Comparison of ENCODE assay signal across 21 mouse cellular contexts in genomic region chr3:100106736-100107135, GRCm38 (mm10). TPM values are rescaled to one million over a fixed set of nuclear protein-coding genes. Genes with fewer than 3 reads are reported as not detected.
DNase-seq lines count a peak whose midpoint lies in the region; ATAC-seq and TF ChIP-seq lines count a peak whose summit lies in the region.
"Had no signal": no experiment of that assay in that cellular context is flagged by ENCODE, and none has a peak within 500 bp of the region (broad histone marks: within the 10 kb centered on the region; RNA-seq: fewer than 3 reads in every experiment).

No protein-coding gene starts in this region.

- no peaks in the 10 kb centered on the region for H3K27me3 ChIP-seq in heart, embryonic 12.5 days (replicated peaks)
- H3K27me3 ChIP-seq in cerebellum, adult 2 months (ENCODE audit: control insufficient read depth, insufficient read depth, low read length) = no peaks in the 10 kb centered on the region
- H3K27me3 ChIP-seq: kidney, embryonic 15.5 days; liver, embryonic 15.5 days; midbrain, embryonic 12.5 days; neural tube, embryonic 13.5 days had no signal

- H3K36me3 ChIP-seq in heart, embryonic 12.5 days = no peaks in the 10 kb centered on the region
- H3K36me3 ChIP-seq: kidney, embryonic 15.5 days; liver, embryonic 15.5 days; midbrain, embryonic 12.5 days; neural tube, embryonic 13.5 days had no signal

- ATAC-seq in heart, embryonic 12.5 days (ENCODE audit: insufficient number of reproducible peaks, low FRiP score) = no peak
- no peak for ATAC-seq in erythroid progenitor cell, adult 5-6 weeks (replicated peaks; ENCODE audit: low FRiP score, poor library complexity, severe bottlenecking)
- ATAC-seq: forebrain, embryonic 16.5 days; intestine, embryonic 16.5 days had no signal

- H3K9me3 ChIP-seq in heart, embryonic 12.5 days (replicated peaks) = no peaks in the 10 kb centered on the region
- H3K9me3 ChIP-seq: kidney, embryonic 15.5 days; liver, embryonic 15.5 days; midbrain, embryonic 12.5 days; neural tube, embryonic 13.5 days had no signal

- no peak overlapping the region for H3K9ac ChIP-seq in heart, embryonic 12.5 days
- H3K9ac ChIP-seq: hindbrain, embryonic 14.5 days; kidney, embryonic 15.5 days; liver, embryonic 15.5 days; midbrain, embryonic 12.5 days; neural tube, embryonic 13.5 days had no signal

- no peak overlapping the region for H3K4me2 ChIP-seq in heart, embryonic 12.5 days
- H3K4me2 ChIP-seq: heart, embryonic 11.5 days; hindbrain, embryonic 14.5 days; kidney, embryonic 15.5 days; liver, embryonic 15.5 days; midbrain, embryonic 12.5 days; neural tube, embryonic 13.5 days had no signal

- no peak overlapping the region for H3K27ac ChIP-seq in heart, embryonic 12.5 days (ENCODE audit: poor library complexity, severe bottlenecking)
- H3K27ac ChIP-seq in cerebellum, adult 2 months (ENCODE audit: insufficient read depth, low read length) = peak overlapping the region; percentile 70; the same call in 1 of the 2 replicates
- H3K27ac ChIP-seq: hindbrain, embryonic 14.5 days; kidney, embryonic 15.5 days; liver, embryonic 15.5 days; macrophage; midbrain, embryonic 12.5 days; neural tube, embryonic 13.5 days had no signal

- TF ChIP-seq CTCF in brain, embryonic 14.5 days (IDR thresholded peaks at IDR 0.05; ENCODE audit: borderline replicate concordance, extremely low read depth, insufficient read depth, insufficient read length) = no peak
- no peak for TF ChIP-seq CTCF in cerebellum, adult 2 months (IDR thresholded peaks at IDR 0.05; ENCODE audit: borderline replicate concordance, insufficient read depth, low read depth, low read length)

- TF ChIP-seq POLR2A in brain, embryonic 14.5 days (IDR thresholded peaks at IDR 0.05; ENCODE audit: borderline replicate concordance, extremely low read depth, insufficient read depth, insufficient read length, poor library complexity, severe bottlenecking) = no peak
- no peak for TF ChIP-seq POLR2A in cerebellum, adult 2 months (IDR thresholded peaks at IDR 0.05; ENCODE audit: borderline replicate concordance, insufficient read depth, low read length)

- no peaks in the 10 kb centered on the region for H3K4me1 ChIP-seq in heart, embryonic 12.5 days (replicated peaks)
- peaks cover 16% of the 10 kb centered on the region for H3K4me1 ChIP-seq in cerebellum, adult 2 months (ENCODE audit: control insufficient read depth, insufficient read depth, low read length)
- H3K4me1 ChIP-seq: kidney, embryonic 15.5 days; liver, embryonic 15.5 days; midbrain, embryonic 12.5 days; neural tube, embryonic 13.5 days had no signal

- no peak overlapping the region for H3K4me3 ChIP-seq in heart, embryonic 12.5 days
- no peak overlapping the region for H3K4me3 ChIP-seq in cerebellum, adult 2 months (replicated peaks; ENCODE audit: insufficient read depth, low read depth, low read length)
- H3K4me3 ChIP-seq: kidney, embryonic 15.5 days; liver, embryonic 15.5 days; midbrain, embryonic 12.5 days; neural tube, embryonic 13.5 days had no signal

- WGBS in heart, embryonic 12.5 days = 86% methylated on average over 2 of the region's 2 CpGs
- 3% methylated on average over 2 of the region's 2 CpGs for WGBS in cerebellum, adult 2 months

- peak; percentile 24 for DNase-seq in heart, adult 11 months
- DNase-seq in brain, embryonic 14.5 days (ENCODE audit: low read depth) = peak; percentile 24
- peak; percentile 74 to 91 for DNase-seq in cerebellum, adult 2 months
- DNase-seq in cerebellum, postnatal 36 days = peak; percentile 71 to 73
- DNase-seq in right cerebral cortex, adult 18-20 months = no peak
- DNase-seq: B cell, adult 2 months; heart, postnatal 14 days; right cerebral cortex, postnatal 14 days; spleen, adult 18-20 months; thymus, postnatal 4 days had no signal

RNA-seq across cellular contexts. Expression of gene Gdap2, which starts 55.4 kb away (rescaled TPM):
- 21.3 and 21.4 TPM in 2 replicates for polyA plus RNA-seq in heart, embryonic 12.5 days (2016; fragmentation: Nextera tagmentation; extraction: Ambion mirVana)
- 27.7 and 28.4 TPM in 2 replicates for polyA plus RNA-seq in brain, embryonic 14.5 days (2012; rRNA removed)
- 37.2 and 37.8 TPM in 2 replicates for polyA plus RNA-seq in cerebellum, adult 2 months (2012; rRNA removed)
- total RNA-seq in erythroid progenitor cell, adult 5-6 weeks (2015; ENCODE audit: low replicate concordance) = 16.6 and 32.7 TPM in 2 replicates
- 9.8 and 20.7 TPM in 2 replicates for total RNA-seq in erythroid progenitor cell, adult 5-6 weeks (2017; ENCODE audit: low replicate concordance)

RNA-seq across cellular contexts. Expression of gene Wdr3, which starts 55.5 kb away (rescaled TPM):
- polyA plus RNA-seq in heart, embryonic 12.5 days (2016; fragmentation: Nextera tagmentation; extraction: Ambion mirVana) = 31.1 and 33.1 TPM in 2 replicates
- polyA plus RNA-seq in brain, embryonic 14.5 days (2012; rRNA removed) = 33.4 and 35.3 TPM in 2 replicates
- 24.2 and 28.8 TPM in 2 replicates for polyA plus RNA-seq in cerebellum, adult 2 months (2012; rRNA removed)
- 7.5 and 8.3 TPM in 2 replicates for total RNA-seq in erythroid progenitor cell, adult 5-6 weeks (2015; ENCODE audit: low replicate concordance)
- 14.5 and 18.5 TPM in 2 replicates for total RNA-seq in erythroid progenitor cell, adult 5-6 weeks (2017; ENCODE audit: low replicate concordance)
